Mouse (Mus musculus): ENCODE measurements at regions not wholly inside any gene's neighbourhood (a gene's known extent, or its start where the extent isn't known, plus 50 kb on each side); places are given as distances from the start of the nearest gene placed in this dataset.

GRCm38 (mm10) chr8:11092348-11092747, 84.1 kb upstream of the Irs2 start:
- no peak for ATAC-seq

- no peak for ATAC-seq
Measured at GRCm38 (mm10) chr8:11091675-11092345, 83.6 kb upstream of the Irs2 start.

- ATAC-seq: no peak
Measured at GRCm38 (mm10) chr8:11088946-11089665, 80.8 kb upstream of the Irs2 start.

- no peak for ATAC-seq
Measured at GRCm38 (mm10) chr8:11085244-11085643, 77.0 kb upstream of the Irs2 start.

- no peak for ATAC-seq
Measured at GRCm38 (mm10) chr8:11084051-11084533, 75.8 kb upstream of the Irs2 start.

DNA sequence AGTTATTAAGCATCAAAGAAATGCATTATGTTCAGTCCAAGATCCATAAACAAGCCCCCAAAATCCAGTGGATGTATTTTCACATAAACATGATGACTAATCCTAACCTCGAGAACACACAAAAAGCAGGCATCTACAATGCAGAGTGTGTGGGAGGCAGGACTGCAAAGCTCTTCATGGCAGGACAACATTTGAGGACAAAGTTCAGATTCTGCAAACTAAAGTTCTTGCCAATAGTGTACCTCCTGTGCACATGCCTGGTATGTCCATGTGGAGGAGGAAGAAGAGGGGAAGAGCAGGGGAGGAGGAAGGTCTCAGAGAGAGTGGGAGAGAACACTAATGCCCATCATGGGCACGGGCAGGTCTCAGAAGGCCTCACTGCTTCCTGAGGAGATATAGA, 72.6 kb upstream of the Irs2 start:
- ATAC-seq: no peak

- no peak for ATAC-seq
Measured at GRCm38 (mm10) chr8:11079805-11080204, 71.5 kb upstream of the Irs2 start.

DNA sequence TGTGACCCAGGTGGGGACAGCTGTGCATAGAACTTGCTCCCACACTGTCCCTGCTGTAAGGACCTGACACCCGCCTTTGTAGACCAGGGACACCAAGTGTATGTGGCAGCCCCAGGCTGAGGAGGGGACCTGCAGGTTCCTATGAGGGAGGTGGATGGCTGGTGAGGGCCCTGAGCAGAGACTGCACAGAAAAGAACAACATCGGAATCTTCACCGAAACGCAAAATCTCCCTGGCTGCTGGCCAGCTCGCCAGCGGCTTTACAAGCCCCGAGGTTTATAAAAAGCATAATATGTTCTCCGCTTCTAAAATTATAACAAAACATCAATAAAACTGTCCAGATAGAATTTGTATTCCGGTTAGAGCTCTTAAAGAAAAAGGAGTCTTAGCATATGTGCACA, 68.9 kb upstream of the Irs2 start:
- no peak for ATAC-seq

GRCm38 (mm10) chr8:11071162-11071561, 62.9 kb upstream of the Irs2 start:
- ATAC-seq: no peak

GRCm38 (mm10) chr8:11067450-11067849, 59.2 kb upstream of the Irs2 start:
- ATAC-seq: no peak

DNA sequence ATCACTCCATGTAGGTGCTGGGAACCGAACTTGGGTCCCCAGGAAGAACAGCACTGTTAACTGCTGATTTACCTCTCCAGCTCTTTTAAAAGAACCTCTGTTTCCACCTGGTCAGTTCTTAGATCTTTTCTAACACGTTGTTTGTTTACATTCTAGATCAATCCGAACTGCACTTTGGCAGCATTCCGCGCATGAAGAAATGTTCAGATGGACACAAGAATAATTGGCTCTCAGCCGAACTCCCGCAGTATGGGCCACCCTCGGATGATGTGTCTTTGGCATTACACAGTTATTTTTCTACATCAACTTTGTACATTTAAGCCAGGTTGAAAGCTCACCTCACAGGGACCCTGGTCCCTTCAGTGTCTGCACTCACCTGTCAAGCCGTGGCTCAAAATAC, 57.7 kb upstream of the Irs2 start:
- ATAC-seq: no peak

- ATAC-seq: no peak
Measured at GRCm38 (mm10) chr8:11065303-11065702, 57.0 kb upstream of the Irs2 start.

DNA sequence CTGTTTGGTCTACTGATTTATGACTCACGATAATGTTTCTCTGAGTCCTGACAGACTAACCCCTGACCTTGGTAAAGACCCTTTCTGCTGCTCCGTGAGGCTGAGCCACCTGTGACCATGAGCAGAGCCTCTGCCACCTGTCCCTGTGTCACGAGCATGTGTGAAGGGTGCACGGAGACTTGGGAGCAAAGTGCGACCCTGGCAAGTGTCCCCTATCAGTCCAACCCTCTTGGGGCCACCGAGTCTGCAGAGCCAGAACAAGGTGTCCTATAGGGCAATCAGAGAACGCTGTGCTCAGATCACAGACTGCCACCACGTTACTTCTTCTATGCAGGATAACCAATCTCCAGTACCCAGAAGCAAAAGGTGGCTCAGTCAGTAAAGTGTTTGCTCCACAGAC, 54.8 kb upstream of the Irs2 start:
- no peak for ATAC-seq

DNA sequence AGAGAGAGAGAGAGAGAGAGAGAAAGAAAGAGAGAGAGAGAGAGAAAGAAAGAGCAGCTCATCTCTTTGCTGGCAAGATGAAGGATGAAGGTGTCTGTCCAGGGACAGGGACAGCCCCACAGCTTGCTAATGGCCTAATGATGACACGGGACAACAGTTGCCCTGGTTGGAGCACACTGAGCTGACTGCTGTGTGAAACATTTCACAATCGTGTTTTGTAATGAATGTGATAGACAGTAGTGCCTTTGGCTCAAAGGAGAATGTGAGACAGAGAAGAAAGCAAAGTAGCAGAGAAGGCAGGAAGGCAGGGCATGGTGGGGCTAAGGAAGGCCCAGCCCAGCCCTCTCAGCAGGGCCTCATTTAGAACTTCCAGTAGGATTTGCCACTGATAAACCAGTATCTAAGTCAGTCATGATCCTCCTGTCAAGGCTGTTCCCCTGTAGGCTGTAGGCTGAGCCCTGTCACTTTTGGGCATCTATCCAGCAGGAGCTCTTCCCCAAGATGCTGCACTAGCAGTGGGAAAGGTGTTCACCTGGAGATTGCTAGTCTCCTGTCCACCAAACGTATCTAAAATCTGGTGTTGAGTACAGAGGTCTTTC, 54.2 kb upstream of the Irs2 start:
- no peak for ATAC-seq

- ATAC-seq: no peak
Measured at GRCm38 (mm10) chr8:11061711-11062110, 53.5 kb upstream of the Irs2 start.

- no peak for ATAC-seq
Measured at GRCm38 (mm10) chr8:11060604-11061003, 52.3 kb upstream of the Irs2 start.

GRCm38 (mm10) chr8:11058392-11058791, 50.1 kb upstream of the Irs2 start:
- no peak for ATAC-seq

Measured in activated CD4-positive, CD25-positive, alpha-beta regulatory T cell, adult 4 months (primary cell).